Mouse (Mus musculus): ENCODE results near the gene Aqp3. TPM values are rescaled to one million over a fixed set of nuclear protein-coding genes. Genes with fewer than 3 reads are reported as not detected.

Aqp3 gene
- polyA plus RNA-seq, 1 experiment from 2014 or later = 87.4 TPM

DNA sequence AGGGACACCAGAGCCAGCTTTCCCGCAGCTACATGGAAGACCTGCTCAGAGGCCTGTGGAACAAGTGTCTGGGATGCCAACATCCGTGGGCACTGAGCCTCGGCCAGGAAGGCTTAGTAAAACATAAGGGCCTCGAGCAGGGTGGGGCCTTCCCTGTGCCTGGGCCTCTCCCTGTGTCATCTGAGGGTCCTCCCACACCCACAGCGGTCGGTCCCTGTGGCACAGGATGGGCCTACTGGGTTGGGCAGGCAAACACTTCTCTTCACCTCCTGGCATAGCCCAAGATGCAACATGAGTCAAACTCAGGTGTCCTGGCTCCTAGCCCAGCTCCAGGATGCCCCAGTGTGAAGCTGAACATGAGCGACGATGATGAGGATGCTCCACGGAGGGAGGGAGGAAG is 40.6 kb downstream of the Aqp3 start:
- H3K36me3 ChIP-seq (ENCODE audit: insufficient read depth, low read length) = no peaks in the 10 kb centered on the region
- WGBS = 35% methylated on average over 8 of the region's 9 CpGs
- TF ChIP-seq CTCF (IDR thresholded peaks at IDR 0.05; ENCODE audit: low read depth) = no peak
- DNase-seq (ENCODE audit: low spot score) (no peak), ATAC-seq (replicated peaks; ENCODE audit: low FRiP score, low read depth) (0 out of 2 replicates have a peak, but pooled peaks have one; percentile 18)
- H3K4me2 ChIP-seq (ENCODE audit: low read length) = no peak overlapping the region
- H3K9ac ChIP-seq (ENCODE audit: low read depth, low read length) = no peak overlapping the region; the same call in 1 of the 2 replicates
- H3K4me1 ChIP-seq (replicated peaks; ENCODE audit: insufficient read depth, low read length) = 0 out of 2 replicates have a peak, but pooled peaks cover 4% of the 10 kb centered on the region
- H3K9me3 ChIP-seq (replicated peaks; ENCODE audit: low read length) = no peaks in the 10 kb centered on the region
- H3K27ac ChIP-seq = peak overlapping the region; percentile 81
- H3K27me3 ChIP-seq (ENCODE audit: insufficient read depth, low read length) = no peaks in the 10 kb centered on the region
- H3K4me3 ChIP-seq (replicated peaks; ENCODE audit: low read depth, low read length) = no peak overlapping the region

DNA sequence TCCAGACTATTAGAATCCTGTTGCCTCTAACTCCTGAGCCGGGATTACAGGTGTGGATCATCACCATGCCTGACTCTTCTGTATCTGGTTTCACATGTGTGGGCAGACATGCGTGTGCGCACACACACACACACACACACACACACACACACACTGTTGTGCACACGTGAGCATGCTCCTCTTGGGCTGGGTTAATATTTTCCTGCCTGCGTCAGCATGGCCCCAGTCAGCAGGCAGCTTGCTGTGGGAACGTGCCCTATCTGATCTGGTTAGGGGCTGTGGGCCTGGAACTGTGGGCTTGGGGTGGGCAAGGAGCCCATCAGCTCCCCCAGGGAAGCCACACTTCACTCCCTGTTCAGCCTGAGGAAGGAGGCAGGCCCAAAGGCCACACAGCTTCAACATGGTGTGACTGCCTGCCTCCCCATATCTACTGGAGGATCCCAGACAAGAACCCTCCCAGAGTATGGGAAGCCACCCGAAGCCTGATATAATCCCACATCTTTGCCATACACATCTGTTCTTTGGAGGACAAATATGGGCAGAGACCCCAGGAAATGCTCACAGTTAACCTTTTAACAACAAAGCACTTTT is 41.1 kb downstream of the Aqp3 start:
- no peaks in the 10 kb centered on the region for H3K9me3 ChIP-seq (replicated peaks; ENCODE audit: low read length)
- H3K27me3 ChIP-seq (ENCODE audit: insufficient read depth, low read length) = no peaks in the 10 kb centered on the region
- H3K4me3 ChIP-seq (replicated peaks; ENCODE audit: low read depth, low read length) = no peak overlapping the region
- no peaks in the 10 kb centered on the region for H3K36me3 ChIP-seq (ENCODE audit: insufficient read depth, low read length)
- WGBS = 35% methylated on average over 7 of the region's 7 CpGs
- DNase-seq (ENCODE audit: low spot score) = no peak
- 0 out of 2 replicates have a peak, but pooled peaks cover 4% of the 10 kb centered on the region for H3K4me1 ChIP-seq (replicated peaks; ENCODE audit: insufficient read depth, low read length)
- H3K27ac ChIP-seq = peak overlapping the region; percentile 81
- no peak overlapping the region for H3K4me2 ChIP-seq (ENCODE audit: low read length)
- no peak overlapping the region; the same call in 1 of the 2 replicates for H3K9ac ChIP-seq (ENCODE audit: low read depth, low read length)
- no peak for TF ChIP-seq CTCF (IDR thresholded peaks at IDR 0.05; ENCODE audit: low read depth)
- ATAC-seq (replicated peaks; ENCODE audit: low FRiP score, low read depth) = peak; percentile 68

DNA sequence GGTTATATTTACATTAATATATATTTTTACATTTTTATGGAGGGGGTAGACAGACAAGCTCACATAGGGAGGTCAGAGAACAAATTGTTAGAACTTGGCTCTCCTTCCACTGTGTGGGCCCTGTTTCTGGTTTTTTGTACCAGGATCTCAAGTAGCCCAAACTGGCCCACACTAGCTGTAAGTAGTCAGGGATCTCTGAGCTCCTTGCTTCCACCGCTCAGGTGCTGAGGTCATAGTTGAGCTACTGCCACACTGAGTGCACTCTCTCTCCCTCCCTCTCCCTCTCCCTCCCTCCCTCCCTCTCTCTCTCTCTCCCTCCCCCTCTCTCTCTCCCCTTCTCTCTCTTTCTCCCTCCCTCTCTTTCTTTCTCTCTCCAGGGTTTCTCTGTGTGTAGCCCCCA is 41.7 kb downstream of the Aqp3 start:
- no peaks in the 10 kb centered on the region for H3K27me3 ChIP-seq (ENCODE audit: insufficient read depth, low read length)
- H3K4me3 ChIP-seq (replicated peaks; ENCODE audit: low read depth, low read length) = no peak overlapping the region
- DNase-seq (ENCODE audit: low spot score) (no peak), ATAC-seq (replicated peaks; ENCODE audit: low FRiP score, low read depth) (peak; percentile 41; the same call in 1 of the 2 replicates)
- H3K36me3 ChIP-seq (ENCODE audit: insufficient read depth, low read length) = no peaks in the 10 kb centered on the region
- 0 out of 2 replicates have a peak, but pooled peaks cover 4% of the 10 kb centered on the region for H3K4me1 ChIP-seq (replicated peaks; ENCODE audit: insufficient read depth, low read length)
- H3K4me2 ChIP-seq (ENCODE audit: low read length) = no peak overlapping the region
- peak overlapping the region; percentile 81 for H3K27ac ChIP-seq
- WGBS = 23% methylated on average over 1 of the region's 1 CpGs
- no peak for TF ChIP-seq CTCF (IDR thresholded peaks at IDR 0.05; ENCODE audit: low read depth)
- H3K9me3 ChIP-seq (replicated peaks; ENCODE audit: low read length) = no peaks in the 10 kb centered on the region
- no peak overlapping the region for H3K9ac ChIP-seq (ENCODE audit: low read depth, low read length)

DNA sequence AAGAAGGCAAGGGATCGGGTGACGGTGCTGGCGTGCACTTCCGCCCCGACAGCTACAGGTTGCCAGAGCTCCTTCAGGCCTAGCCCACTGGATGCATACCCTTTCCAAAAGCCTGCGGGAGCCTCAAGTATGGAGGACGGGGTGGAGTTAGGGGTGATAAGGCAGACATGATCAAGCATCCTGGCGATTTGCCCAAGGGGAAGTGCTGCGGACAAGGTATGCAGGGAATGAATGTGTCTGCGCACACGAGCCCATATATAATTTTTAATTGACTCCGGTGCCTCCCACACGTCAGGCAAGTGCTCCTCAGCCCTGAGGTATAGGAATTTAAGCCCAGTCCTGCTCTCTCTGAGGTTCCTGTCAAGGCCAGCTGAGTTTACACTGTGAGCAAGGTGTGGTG is 42.9 kb downstream of the Aqp3 start:
- WGBS = 13% methylated on average over 13 of the region's 13 CpGs
- ATAC-seq (replicated peaks; ENCODE audit: low FRiP score, low read depth) (peak; percentile 29; the same call in 1 of the 2 replicates), DNase-seq (ENCODE audit: low spot score) (peak; percentile 77)
- Histone ChIP-seq H3K36me3 (ENCODE audit: insufficient read depth, low read length) (no peaks in the 10 kb centered on the region), H3K27me3 (ENCODE audit: insufficient read depth, low read length) (no peaks in the 10 kb centered on the region), H3K9ac (ENCODE audit: low read depth, low read length) (no peak overlapping the region; the same call in 1 of the 2 replicates), H3K27ac (peak overlapping the region; percentile 51; the same call in 1 of the 2 replicates), H3K4me3 (replicated peaks; ENCODE audit: low read depth, low read length) (peak overlapping the region; percentile 9; the same call in 1 of the 2 replicates), H3K4me2 (ENCODE audit: low read length) (peak overlapping the region; percentile 48), H3K9me3 (replicated peaks; ENCODE audit: low read length) (no peaks in the 10 kb centered on the region), H3K4me1 (replicated peaks; ENCODE audit: insufficient read depth, low read length) (0 out of 2 replicates have a peak, but pooled peaks cover 4% of the 10 kb centered on the region)
- no peak for TF ChIP-seq CTCF (IDR thresholded peaks at IDR 0.05; ENCODE audit: low read depth)

DNA sequence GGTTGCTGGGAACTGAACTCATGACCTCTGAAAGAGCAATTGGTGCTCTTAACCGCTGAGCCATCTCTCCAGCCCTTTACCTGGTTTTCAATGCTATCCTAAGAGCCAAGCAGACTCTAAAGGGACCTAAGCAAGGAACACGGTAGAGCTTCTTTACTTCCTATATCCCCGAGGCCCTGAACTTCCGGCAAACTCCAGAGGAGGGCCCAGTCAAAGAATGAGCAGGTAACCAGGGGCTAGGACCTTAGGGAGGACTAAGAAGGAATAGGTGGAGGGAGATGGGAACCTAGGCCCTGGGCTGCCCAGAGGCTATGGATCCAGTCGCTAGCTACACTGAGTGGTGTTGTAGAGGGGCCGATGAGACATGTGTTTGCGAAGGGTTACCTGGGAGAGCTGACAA is 46.2 kb downstream of the Aqp3 start:
- Histone ChIP-seq H3K4me2 (ENCODE audit: low read length) (no peak overlapping the region), H3K4me3 (replicated peaks; ENCODE audit: low read depth, low read length) (no peak overlapping the region), H3K9me3 (replicated peaks; ENCODE audit: low read length) (no peaks in the 10 kb centered on the region), H3K4me1 (replicated peaks; ENCODE audit: insufficient read depth, low read length) (0 out of 2 replicates have a peak, but pooled peaks cover 2% of the 10 kb centered on the region), H3K27ac (no peak overlapping the region), H3K9ac (ENCODE audit: low read depth, low read length) (no peak overlapping the region), H3K36me3 (ENCODE audit: insufficient read depth, low read length) (no peaks in the 10 kb centered on the region), H3K27me3 (ENCODE audit: insufficient read depth, low read length) (no peaks in the 10 kb centered on the region)
- TF ChIP-seq CTCF (IDR thresholded peaks at IDR 0.05; ENCODE audit: low read depth) = no peak
- DNase-seq (ENCODE audit: low spot score) = no peak
- ATAC-seq (replicated peaks; ENCODE audit: low FRiP score, low read depth) = no peak
- WGBS = 83% methylated on average over 7 of the region's 7 CpGs

DNA sequence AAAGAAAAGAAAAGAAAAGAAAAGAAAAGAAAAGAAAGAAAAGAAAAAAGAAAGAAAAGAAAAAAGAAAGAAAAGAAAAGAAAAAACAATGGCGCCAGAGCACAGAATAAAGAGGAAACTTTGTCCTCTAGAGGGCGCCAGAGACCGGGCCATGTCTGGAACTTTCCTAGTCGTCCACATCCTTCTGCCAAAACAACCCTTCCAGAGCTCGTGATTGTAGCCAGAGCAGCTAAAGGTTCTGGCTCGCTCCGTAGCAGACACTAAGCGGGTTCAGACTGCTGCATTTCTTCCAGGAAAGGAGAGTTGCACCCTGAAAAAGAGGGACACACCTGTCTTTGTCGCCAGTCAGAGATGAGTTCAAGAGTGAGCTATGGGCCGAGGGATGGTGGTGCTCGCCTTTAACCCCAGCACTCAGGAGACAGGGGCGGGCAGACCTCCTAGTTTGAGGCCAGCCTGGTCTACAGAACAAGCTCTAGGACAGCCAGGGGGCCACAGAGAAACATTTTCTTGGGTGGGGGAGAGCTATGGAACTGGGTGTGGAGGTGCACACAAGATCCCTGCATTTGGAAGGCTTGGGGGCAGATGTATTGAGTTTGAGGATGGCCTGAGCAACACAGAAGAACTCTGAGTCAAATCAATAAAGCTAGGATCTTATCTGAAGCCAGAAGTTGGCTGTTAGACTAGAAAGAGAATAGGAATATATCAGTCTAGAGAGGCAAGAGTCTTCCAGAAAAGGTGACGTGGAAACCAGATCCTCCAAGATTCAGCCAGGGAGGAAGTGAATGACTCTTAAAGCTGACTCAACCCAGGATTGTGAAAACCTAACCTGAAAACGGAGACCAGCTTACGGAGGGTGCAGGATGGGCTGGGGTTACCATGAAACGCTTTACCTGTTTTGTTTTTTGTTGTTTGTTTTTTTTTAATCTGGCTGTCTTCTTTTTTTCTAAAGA is 47.0 kb downstream of the Aqp3 start:
- Histone ChIP-seq H3K27me3 (ENCODE audit: insufficient read depth, low read length) (no peaks in the 10 kb centered on the region), H3K4me1 (replicated peaks; ENCODE audit: insufficient read depth, low read length) (no peaks in the 10 kb centered on the region), H3K27ac (no peak overlapping the region), H3K4me3 (replicated peaks; ENCODE audit: low read depth, low read length) (0 out of 2 replicates have a peak overlapping the region, but pooled peaks have one; percentile 7), H3K4me2 (ENCODE audit: low read length) (peak overlapping the region; percentile 44; the same call in 1 of the 2 replicates), H3K36me3 (ENCODE audit: insufficient read depth, low read length) (no peaks in the 10 kb centered on the region), H3K9ac (ENCODE audit: low read depth, low read length) (0 out of 2 replicates have a peak overlapping the region, but pooled peaks have one; percentile 23), H3K9me3 (replicated peaks; ENCODE audit: low read length) (no peaks in the 10 kb centered on the region)
- peak; percentile 86 for TF ChIP-seq CTCF (IDR thresholded peaks at IDR 0.05; ENCODE audit: low read depth)
- DNase-seq (ENCODE audit: low spot score) (peak; percentile 96), ATAC-seq (replicated peaks; ENCODE audit: low FRiP score, low read depth) (no peak)
- WGBS = 28% methylated on average over 16 of the region's 16 CpGs
